Mouse (Mus musculus): ENCODE data around the gene Olfr1377.
"Not testable (repeated sequence)": the region's sequence is repeated elsewhere in the genome, so short reads cannot be mapped to it uniquely, and the experiment has no call there.

Olfr1377 gene

DNA sequence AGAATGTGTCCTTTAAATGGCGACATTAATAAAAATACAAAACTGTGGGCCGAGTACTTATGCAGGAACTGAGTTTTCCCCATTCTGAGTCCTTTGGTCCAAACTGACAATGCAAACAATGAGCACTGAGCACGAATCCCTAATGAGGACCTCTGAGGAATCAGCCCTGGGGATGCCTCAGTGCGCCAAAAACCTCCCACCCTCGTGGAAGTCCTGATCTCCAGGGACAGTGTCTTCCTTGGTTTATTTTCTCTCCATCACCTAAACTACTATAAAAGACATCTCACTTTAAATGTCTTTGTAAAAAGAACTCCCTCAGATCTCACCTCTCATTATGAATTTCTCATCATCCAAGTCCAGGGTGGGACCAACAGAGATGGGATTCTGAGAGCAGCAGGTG lies at the start of gene Olfr1377:
Gene Olfr1377 (plus strand): TSS at position 301 of the 400 bp plus-strand sequence.
- DNase-seq (ENCODE audit: low read depth, low spot score) = no peak

DNA sequence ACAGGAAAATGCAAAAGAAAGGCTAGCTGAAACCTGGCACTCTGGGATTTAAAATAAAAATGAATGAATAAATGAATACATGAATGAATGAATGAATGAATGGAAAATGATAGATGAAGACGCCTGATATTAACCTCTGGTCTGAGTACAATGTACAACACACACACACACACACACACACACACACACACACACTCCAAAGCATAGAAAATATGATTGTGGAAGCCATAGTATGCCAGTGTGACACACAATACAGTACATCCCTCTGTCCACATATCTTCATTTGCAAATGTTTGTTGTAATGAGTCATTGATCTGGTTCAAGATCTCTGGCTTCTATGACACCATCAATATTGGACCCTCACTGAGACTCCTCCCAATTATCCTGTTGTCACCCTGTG lies 49.7 kb upstream of the Olfr1377 start:
- no peak for DNase-seq (ENCODE audit: low read depth, low spot score)

DNA sequence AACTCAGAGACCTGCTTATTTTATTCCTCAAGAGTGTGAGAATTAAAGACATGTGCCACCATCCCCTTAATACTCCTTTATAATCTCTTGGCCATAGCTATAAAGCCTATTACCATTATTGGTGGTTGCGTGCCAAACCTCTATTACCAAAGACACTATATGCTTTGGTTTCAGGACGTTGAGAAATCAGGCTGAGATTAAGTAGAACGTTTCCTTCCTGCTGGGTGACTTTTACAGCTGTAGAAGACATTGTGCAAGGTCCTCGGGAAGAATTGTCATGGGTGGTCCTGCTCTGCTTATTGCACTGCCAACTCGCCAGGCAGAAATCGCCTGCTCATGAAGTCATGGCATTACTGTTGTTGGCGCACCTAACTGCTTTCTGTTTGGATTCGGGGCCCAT lies 43.3 kb upstream of the Olfr1377 start:
- DNase-seq (ENCODE audit: low read depth, low spot score) = no peak

DNA sequence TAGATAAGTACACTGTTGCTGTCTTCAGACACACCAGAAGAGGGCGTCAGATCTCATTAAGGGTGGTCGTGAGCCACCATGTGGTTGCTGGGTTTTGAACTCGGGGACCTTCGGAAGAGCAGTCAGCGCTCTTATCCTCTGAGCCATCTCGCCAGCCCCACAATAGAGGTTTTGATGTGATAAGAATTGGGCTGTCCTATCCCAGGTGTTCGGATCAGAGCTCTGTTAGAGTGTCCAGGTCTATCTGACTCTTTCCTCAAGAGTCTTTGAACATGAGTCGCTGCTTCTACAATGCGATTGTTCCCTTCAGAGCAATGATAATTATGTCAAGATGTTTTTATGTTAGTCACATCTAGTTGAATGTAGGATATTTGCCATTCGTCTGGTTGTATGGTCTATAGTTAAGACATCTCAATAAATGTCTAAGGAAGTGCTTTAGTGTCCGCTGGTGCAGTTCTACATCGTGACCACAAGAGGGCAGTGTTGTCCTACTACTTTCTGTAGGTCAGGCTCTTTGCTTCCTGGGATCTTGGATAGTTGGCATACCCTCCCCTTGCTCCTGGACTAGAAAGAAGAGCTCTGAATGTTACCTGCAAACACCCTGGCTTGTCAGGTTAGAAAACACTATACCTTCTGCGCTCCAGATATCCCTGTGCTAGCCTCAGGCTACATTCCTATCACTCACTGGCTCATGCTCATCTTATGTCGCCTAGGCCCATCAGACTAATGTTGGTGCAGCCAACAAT lies 42.0 kb upstream of the Olfr1377 start:
- peak; percentile 45 for DNase-seq (ENCODE audit: low read depth, low spot score)

DNA sequence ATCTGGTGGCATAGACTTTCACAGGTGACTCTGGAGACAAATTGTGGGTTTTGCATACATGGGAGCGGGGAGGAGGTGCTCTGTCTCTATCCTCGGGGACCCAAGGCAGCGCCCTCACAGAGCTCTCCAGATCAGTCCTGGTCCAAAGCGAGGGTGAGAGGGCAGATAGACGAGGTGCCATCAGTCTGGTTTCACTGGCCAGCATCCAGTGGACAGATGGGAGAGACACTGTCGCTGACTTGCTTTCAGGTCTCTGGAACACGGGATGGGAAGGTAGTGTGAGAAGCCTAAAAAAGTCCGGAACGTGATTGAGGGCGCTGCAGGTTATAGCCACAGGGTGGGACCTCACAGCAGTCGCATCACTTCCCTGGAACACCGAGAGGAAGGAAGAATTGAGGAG lies 39.4 kb upstream of the Olfr1377 start:
- no peak for DNase-seq (ENCODE audit: low read depth, low spot score)

DNA sequence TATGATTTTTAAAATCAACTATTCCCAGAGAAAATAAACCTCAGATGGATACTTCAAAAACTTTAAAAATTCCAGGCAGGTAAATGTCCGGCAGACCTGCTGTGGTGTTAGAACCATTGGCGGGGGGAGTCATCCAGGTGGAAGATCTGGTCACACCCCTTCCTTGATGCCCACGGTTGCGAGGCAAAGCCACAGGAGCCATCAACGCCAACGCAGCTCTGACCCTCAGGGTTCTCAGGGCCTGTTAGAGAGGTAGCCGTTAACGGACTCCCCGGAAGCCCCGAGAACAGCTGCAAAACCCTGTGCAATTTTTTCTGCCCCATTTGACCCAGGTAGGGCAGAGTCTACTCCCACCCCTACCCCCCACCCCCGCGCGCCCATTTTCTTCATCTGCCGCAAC lies 38.3 kb upstream of the Olfr1377 start, which contains the start of gene 4933414I15Rik:
Gene 4933414I15Rik (minus strand): TSS at position 260 of the 400 bp plus-strand sequence.
- no peak for DNase-seq (ENCODE audit: low read depth, low spot score)

DNA sequence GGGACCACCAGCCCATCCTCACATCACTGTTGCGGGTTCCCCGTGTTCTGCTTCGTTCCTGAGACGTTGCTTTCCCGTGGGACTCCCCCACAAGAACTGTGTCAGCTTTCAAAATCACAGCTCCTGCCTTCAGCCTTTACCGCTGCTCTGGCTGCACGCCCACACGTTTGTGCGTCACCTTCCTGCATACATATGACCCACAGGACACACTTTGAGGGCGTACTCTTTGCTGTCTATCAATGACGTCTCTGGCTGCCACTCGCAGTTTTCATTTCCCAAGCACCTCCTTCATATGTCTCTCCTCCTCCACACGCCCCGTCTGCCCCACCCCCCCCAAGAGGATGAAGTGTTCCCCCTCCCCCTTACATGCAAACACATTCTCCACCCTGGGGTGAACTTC lies 29.5 kb upstream of the Olfr1377 start:
- DNase-seq (ENCODE audit: low read depth, low spot score) = no peak

DNA sequence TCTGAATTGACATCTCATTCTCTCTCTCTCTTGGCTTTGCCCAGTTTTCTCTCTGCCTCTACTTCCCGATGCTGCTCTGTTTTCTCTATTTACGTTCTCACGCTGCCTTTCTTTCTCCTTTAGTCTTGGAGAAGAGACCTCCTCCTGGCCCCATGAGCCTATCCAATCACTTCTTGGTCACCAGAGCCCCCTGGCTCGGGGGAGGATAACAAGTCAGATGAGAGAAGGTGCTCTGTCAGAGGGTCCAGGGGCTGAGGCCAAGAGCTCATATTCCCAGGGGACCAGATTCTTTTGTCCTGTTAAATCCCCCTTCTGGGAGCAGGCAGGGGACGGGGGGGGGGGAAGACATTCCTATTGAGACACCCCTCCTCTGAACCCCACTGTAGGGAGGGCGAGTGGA lies 28.1 kb upstream of the Olfr1377 start, which contains the start of gene Prop1:
Gene Prop1 (minus strand): TSS at position 101 of the 400 bp plus-strand sequence.
- no peak for DNase-seq (ENCODE audit: low read depth, low spot score)

DNA sequence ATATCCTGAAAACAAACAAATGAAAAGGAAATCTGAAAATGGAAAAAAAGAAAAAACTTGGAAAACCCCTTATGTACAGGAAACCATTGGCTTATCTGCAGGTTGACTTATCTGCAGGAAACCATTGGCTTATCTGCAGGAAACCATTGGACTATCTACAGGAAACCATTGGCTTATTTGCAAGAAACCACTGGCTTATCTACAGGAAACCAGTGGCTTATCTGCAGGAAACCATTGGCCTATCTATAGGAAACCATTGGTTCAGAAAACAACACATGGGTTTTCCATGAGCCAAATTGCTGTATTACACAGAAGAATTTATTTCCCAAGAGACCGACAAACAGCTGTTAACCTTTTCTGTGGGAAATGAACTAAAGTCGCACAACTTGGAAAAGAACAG lies 16.9 kb upstream of the Olfr1377 start:
- DNase-seq (ENCODE audit: low read depth, low spot score) = no peak

DNA sequence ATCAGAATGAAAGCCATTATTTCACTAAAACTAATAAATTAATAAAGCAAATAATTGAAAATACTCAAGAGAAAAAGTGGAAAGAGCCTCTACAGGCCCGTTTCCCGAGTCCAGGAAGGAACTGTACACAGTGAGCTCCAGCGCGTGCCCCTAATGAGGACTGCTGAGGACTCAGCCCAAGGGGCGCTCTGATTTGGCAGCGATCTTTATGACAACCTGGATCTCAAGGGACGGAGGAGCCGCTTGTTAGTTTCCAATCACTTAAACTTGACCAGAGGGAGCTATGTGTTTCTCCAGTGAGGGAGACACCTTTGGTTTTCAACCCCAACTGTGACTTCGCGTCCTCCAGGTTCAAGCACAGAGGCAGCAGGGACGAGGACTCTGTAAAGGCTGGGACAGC lies 15.5 kb upstream of the Olfr1377 start, which contains the start of gene Olfr1378:
Gene Olfr1378 (plus strand): TSS at position 301 of the 400 bp plus-strand sequence.
- DNase-seq (ENCODE audit: low read depth, low spot score) = no peak

DNA sequence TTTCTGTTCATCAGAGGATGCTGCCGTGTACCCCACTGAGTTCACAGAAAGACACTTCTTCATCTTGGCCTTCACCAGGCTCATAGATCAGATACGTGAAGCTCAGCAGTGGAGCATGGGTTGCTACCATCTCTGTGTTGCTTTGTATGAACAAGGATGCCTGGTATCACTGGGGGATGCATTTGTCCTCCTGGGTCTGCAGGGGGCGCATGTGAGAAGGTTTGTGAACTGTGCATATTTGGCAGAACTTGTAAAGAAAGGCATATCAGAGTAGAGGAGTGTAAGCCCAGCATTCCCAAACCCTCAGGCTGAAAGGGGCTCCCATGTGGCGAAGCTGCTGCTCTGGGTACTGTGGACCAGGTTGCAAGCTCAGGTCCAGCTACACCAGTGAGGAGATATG lies 4.6 kb upstream of the Olfr1377 start:
- DNase-seq (ENCODE audit: low read depth, low spot score) = peak; percentile 10

DNA sequence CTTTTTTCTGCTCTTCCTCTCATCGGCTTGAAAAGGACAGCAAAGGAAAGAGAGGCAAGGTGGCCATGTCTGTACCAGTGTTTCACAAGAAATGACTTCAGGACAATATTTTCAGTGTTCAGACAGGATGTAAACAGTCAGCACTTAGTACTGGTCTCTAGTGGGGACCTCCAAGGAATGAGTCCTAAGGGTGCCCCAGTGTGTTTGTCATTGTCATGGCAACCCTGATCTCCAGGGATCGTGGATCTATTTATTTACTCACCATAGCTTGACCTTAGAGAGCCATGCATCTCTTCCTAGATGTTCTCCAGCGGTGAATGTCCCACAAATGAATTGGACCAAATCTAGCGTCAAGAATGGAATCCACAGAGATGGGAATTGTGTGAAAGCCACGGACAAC lies 21.5 kb downstream of the Olfr1377 start, which contains the start of gene Olfr51:
Gene Olfr51 (plus strand): TSS at position 301 of the 400 bp plus-strand sequence.
- no peak for DNase-seq (ENCODE audit: low read depth, low spot score)

DNA sequence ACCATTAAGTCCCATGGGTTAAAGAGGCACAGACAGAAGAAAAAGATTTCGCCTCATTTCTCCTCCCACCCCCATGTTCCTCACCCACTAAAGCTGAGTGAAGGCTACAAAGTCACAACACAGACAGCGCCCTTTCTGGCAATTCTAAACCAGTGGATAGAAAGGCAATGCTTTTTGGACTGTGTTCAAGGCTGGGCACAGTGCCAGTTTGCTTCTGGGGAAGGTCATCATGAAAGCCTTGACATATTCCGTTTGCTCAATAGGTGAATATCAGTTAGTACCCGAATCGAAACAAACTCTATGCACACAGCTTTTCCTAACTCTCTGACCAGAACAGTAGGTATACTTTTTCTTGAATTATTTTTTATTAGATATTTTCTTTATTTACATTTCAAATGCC lies 30.1 kb downstream of the Olfr1377 start:
- DNase-seq (ENCODE audit: low read depth, low spot score) = no peak

DNA sequence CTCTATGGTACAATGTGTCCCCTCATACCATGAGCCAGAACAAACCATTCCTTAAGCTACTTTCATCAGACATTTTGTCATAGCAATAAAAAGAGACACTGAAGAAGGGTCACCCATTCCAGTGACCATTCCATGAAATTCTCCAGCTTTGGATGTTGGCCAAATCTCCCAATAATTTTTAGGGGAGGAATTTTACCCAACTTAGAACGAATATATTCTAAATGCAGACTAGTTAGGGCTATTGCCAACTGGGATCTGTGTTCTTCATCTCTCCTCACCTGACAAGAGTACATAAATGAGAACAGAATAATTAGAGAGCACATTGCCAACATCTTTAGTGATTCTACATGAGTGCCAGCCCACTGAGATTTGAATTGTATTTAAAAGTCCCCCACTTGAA lies 32.2 kb downstream of the Olfr1377 start, which contains the start of gene Olfr54:
Gene Olfr54 (plus strand): TSS at position 301 of the 400 bp plus-strand sequence.
- no peak for DNase-seq (ENCODE audit: low read depth, low spot score)

DNA sequence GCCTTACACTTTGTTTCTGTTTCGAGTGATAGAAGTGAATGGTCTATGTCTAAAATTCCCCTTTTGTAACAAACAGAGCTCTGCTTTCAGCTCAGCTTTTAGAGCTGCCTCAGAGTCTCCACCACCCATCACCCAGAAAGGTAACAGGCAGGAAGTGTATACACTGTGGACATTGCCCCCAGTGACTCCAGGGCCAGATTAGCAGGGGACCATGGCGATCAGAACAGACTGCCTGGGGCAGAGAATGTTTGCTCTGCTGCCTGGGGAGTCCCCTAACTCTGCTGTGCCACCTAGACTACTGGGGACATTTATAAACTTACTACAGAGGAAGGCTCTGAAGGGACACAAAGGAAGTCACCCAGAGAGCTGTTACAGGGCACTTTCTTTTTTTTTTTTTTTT lies 34.6 kb downstream of the Olfr1377 start:
- DNase-seq (ENCODE audit: low read depth, low spot score) = peak; percentile 10

DNA sequence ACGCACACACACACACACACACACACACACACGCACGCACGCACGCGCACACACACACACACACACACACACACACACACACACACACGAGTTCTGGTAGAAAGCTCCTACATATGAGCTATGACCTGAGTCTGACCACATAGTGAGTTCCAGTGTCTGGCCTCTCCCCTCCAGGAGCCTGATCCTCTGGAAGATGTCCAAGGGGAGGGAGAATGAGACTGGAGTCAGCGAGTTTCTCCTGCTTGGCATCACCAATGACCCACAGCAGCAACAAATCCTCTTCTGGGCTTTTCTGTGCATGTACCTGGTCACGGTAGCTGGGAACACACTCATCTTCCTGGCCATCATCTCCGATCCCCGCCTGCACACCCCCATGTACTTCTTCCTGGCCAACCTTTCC lies 45.0 kb downstream of the Olfr1377 start:
- not testable (repeated sequence) for DNase-seq (ENCODE audit: low read depth, low spot score)

DNA sequence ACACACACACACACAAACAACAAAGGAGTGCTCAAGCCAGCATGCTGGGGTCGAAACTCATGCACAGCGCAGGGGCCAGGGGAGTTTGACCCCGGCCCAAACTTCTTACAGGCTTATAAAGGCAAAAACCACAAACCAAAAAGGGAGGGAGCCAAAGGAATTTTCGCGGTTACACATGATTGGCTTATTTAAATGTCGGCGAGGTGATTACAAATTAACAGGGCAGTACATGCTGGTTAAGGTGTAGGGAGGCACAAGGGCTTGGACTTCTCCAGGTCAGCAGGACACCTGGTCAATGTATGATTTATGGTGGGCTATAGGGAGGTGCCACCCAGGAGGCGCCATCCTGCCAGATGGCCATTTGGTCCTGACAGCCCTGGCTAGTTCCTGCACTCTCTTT lies 47.6 kb downstream of the Olfr1377 start:
- not testable (repeated sequence) for DNase-seq (ENCODE audit: low read depth, low spot score)

DNA sequence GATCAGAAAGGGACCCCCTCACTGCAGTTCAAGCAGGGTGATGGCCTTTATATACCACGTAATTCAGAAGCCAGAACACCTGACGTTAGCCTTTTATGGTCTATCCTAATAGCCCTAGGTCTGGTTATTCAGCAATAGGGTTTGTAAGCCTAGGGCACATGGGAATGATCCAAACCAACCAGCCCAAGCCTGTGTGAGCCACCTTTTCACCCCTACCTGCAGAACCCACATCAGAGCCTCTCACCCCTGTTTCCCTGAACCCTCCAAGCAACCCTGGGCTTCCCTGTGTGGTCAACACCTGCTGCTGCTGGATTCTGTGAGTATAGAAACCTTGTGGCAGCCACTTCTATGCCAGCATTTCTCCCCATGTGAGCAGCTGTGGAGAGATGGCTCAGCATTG lies 48.5 kb downstream of the Olfr1377 start:
- DNase-seq (ENCODE audit: low read depth, low spot score) = no peak

DNA sequence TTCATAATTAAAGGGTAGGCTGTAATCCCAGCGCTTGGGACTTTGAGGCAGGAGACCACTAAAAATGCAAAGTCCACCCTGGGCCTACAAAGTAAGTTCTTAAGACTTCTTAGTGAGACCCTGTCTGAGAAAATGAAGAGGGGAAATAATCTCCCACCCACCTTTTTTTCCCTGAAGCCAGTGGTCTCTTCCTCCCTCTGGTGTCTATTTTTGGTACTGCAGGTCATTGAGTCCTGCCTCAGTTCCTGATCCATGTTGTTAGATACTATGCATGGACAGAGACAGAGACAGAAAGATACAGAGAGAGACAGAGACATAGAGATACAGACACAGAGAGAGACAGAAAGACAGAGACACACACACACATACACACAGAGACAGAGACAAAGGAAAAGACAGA lies 51.1 kb downstream of the Olfr1377 start:
- DNase-seq (ENCODE audit: low read depth, low spot score) = peak; percentile 27

DNA sequence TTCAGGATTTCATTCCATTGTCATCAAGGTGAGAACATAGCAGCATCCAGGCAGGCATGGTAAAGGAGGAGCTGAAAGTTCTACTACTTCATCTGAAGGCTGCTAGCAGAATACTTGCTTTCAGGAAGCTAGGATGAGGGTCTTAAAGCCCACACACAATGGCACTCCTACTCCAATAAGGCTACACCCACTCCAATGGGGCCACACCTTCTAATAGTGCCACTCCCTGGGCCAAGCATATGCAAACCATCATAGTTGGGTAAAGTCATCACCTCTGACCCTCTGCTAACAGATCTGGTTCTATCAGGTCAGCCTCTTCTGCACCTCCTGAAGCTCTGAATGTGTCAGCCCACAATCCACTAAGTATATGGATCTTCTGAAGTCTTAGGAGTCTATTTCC lies 52.4 kb downstream of the Olfr1377 start:
- not testable (repeated sequence) for DNase-seq (ENCODE audit: low read depth, low spot score)

DNA sequence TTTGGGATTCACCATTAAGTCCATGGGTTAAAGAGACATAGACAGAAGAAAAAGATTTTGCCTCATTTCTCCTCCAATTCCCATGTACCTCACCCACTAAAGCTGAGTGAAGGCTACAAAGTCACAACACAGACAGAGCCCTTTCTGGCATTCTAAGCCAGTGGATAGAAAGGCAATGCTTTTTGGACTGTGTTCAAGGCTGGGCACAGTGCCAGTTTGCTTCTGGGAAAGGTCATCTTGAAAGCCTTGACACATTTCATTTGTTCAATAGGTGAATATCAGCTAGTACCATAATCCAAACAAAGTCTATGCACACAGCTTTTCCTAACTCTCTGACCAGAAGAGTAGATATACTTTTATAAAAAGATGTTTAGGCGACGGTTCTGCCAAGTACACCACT lies 54.2 kb downstream of the Olfr1377 start:
- no peak for DNase-seq (ENCODE audit: low read depth, low spot score)

Data from A20 (cell line).